Mouse (Mus musculus) lung, postnatal 14 days (tissue): ENCODE data around the gene Prr13.
A peak's percentile ranks its signal among the peaks of the same experiment; 100 is the strongest.

Experiments
- DNase-seq: peaks from one replicate; pipeline ENCODE4 v3.0.0; 2021

Prr13 gene

GRCm38 (mm10) chr15:102461430-102462075, 2.7 kb downstream of the Prr13 start:
- no peak for DNase-seq

- no peak for DNase-seq
These were observed 4.8 kb downstream of the Prr13 start for GRCm38 (mm10) chr15:102463666-102464065.

GRCm38 (mm10) chr15:102468675-102469370, 10.0 kb downstream of the Prr13 start:
- no peak for DNase-seq

GRCm38 (mm10) chr15:102470183-102470604, 11.4 kb downstream of the Prr13 start, which contains the start of gene Pcbp2:
Gene Pcbp2 (plus strand): TSS chr15:102470539.
- DNase-seq: peak; percentile 94

GRCm38 (mm10) chr15:102470605-102471294, 11.9 kb downstream of the Prr13 start:
- peak; percentile 83 for DNase-seq

- DNase-seq: no peak
These were observed 12.4 kb downstream of the Prr13 start for GRCm38 (mm10) chr15:102471295-102471645.

- no peak for DNase-seq
These were observed 12.9 kb downstream of the Prr13 start for GRCm38 (mm10) chr15:102471727-102472126.

GRCm38 (mm10) chr15:102473246-102473645, 14.4 kb downstream of the Prr13 start:
- DNase-seq: no peak

GRCm38 (mm10) chr15:102474520-102474919, 15.7 kb downstream of the Prr13 start:
- no peak for DNase-seq

GRCm38 (mm10) chr15:102483136-102483535, 24.3 kb downstream of the Prr13 start:
- DNase-seq: no peak

GRCm38 (mm10) chr15:102485853-102486252, 27.0 kb downstream of the Prr13 start:
- no peak for DNase-seq

- DNase-seq: no peak
These were observed 28.8 kb downstream of the Prr13 start for GRCm38 (mm10) chr15:102487664-102488063.

- DNase-seq: no peak
These were observed 39.5 kb downstream of the Prr13 start for GRCm38 (mm10) chr15:102498322-102498721.

GRCm38 (mm10) chr15:102499370-102499769, 40.5 kb downstream of the Prr13 start:
- DNase-seq: no peak

- no peak for DNase-seq
These were observed 41.0 kb downstream of the Prr13 start for GRCm38 (mm10) chr15:102499851-102500250.

GRCm38 (mm10) chr15:102500479-102500878, 41.7 kb downstream of the Prr13 start:
- DNase-seq: no peak

- DNase-seq: no peak
These were observed 42.4 kb downstream of the Prr13 start for GRCm38 (mm10) chr15:102501084-102501814.

- DNase-seq: no peak
These were observed 43.5 kb downstream of the Prr13 start for GRCm38 (mm10) chr15:102502254-102502840.

GRCm38 (mm10) chr15:102503447-102503846, 44.6 kb downstream of the Prr13 start, which contains the start of gene Gm10337:
Gene Gm10337 (plus strand): TSS chr15:102503722.
- DNase-seq: no peak

- no peak for DNase-seq
These were observed 45.3 kb downstream of the Prr13 start for GRCm38 (mm10) chr15:102503924-102504782.

- DNase-seq: no peak
These were observed 46.4 kb downstream of the Prr13 start for GRCm38 (mm10) chr15:102505073-102505769.
